Mouse (Mus musculus) intestine, embryonic 14.5 days (tissue): ENCODE data around the gene Mcm10. TPM values are rescaled to one million over a fixed set of nuclear protein-coding genes. Genes with fewer than 3 reads are reported as not detected.

Experiments
- ATAC-seq: fragments of 200-750 bp; cut with Nextera tagmentation; replicated peaks from 2 replicates; pipeline ENCODE4 v1.8.0; 2017; ENCODE audit warnings: low read depth, moderate number of reproducible peaks, moderate TSS enrichment, moderate library complexity; ENCODE audit not compliant: low FRiP score, low TSS enrichment
- DNase-seq: peaks from one replicate; pipeline ENCODE4 v3.0.0-alpha.2; 2018; ENCODE audit warnings: low spot score
- H3K27ac ChIP-seq: fragments of 300-500 bp; sonication (generic); 2 replicates; pipeline ENCODE4 v1.5.1; 2014; ENCODE audit warnings: low read depth, mild to moderate bottlenecking, control low read depth
- H3K27me3 ChIP-seq: fragments of 300-500 bp; sonication (generic); replicated peaks from 2 replicates; pipeline ENCODE4 v1.6.1; 2014; ENCODE audit warnings: low read length, control low read depth; ENCODE audit not compliant: control insufficient read depth, insufficient read depth
- H3K36me3 ChIP-seq: fragments of 300-500 bp; sonication (generic); 2 replicates; pipeline ENCODE4 v1.6.1; 2014; ENCODE audit warnings: low read length, control low read depth; ENCODE audit not compliant: control insufficient read depth, insufficient read depth
- H3K4me1 ChIP-seq: fragments of 300-500 bp; sonication (generic); replicated peaks from 2 replicates; pipeline ENCODE4 v1.6.1; 2014; ENCODE audit warnings: low read length, control low read depth, mixed read lengths; ENCODE audit not compliant: control insufficient read depth, insufficient read depth
- H3K4me2 ChIP-seq: fragments of 300-500 bp; sonication (generic); 2 replicates; pipeline ENCODE4 v1.6.1; 2014; ENCODE audit warnings: low read length
- H3K4me3 ChIP-seq: fragments of 300-500 bp; sonication (generic); 2 replicates; pipeline ENCODE4 v1.5.1; 2014; ENCODE audit warnings: low read depth, low read length, control low read depth, mixed read lengths
- H3K9ac ChIP-seq: fragments of 300-500 bp; sonication (generic); 2 replicates; pipeline ENCODE4 v1.6.1; 2014; ENCODE audit warnings: mild to moderate bottlenecking, low read length
- H3K9me3 ChIP-seq: fragments of 300-500 bp; sonication (generic); 2 replicates; pipeline ENCODE4 v1.6.1; 2016; ENCODE audit warnings: low read length, control low read depth; ENCODE audit not compliant: control insufficient read depth
- WGBS: fragments of 180-500 bp; shearing (Covaris S2); extraction: QIAGEN DNeasy Blood & Tissue Kit; methylation state at CpG from one replicate; pipeline ENCODE4 v1.1.7; 2014; 5-methylcytosine and 5-hydroxymethylcytosine counted together
- polyA plus RNA-seq: library from polyadenylated mRNA; unstranded; fragments of >200 nt; fragmentation: Nextera tagmentation; extraction: Ambion mirVana; gene quantifications from 2 replicates; pipeline ENCODE4 v1.2.1, GENCODE M21; 2014

Mcm10 gene
- polyA plus RNA-seq, 1 experiment from 2014 or later = 44.8 TPM

DNA sequence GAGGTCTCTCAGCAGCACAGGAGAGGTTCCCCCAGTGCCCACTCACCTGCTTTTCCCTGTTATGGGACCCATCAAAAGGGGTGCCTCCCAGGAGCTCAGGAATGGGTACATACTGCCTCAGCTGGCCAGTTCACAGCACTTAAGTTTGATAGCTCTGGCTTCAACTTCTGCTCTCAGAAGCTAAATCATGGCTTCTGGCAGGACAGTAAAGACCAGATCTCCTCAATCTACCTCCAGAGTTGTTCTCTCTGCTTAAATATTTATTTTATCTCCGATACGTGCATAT, 30.8 kb upstream of the Mcm10 start:
- 41% methylated on average over 2 of the region's 2 CpGs for WGBS
- no peak for DNase-seq
- H3K9ac ChIP-seq = no peak overlapping the region
- H3K27ac ChIP-seq = no peak overlapping the region
- H3K9me3 ChIP-seq = no peaks in the 10 kb centered on the region
- peaks cover 6% of the 10 kb centered on the region; the same call in 1 of the 2 replicates for H3K4me1 ChIP-seq
- no peaks in the 10 kb centered on the region for H3K36me3 ChIP-seq
- no peak overlapping the region for H3K4me2 ChIP-seq
- ATAC-seq = no peak
- no peaks in the 10 kb centered on the region for H3K27me3 ChIP-seq
- H3K4me3 ChIP-seq = no peak overlapping the region

DNA sequence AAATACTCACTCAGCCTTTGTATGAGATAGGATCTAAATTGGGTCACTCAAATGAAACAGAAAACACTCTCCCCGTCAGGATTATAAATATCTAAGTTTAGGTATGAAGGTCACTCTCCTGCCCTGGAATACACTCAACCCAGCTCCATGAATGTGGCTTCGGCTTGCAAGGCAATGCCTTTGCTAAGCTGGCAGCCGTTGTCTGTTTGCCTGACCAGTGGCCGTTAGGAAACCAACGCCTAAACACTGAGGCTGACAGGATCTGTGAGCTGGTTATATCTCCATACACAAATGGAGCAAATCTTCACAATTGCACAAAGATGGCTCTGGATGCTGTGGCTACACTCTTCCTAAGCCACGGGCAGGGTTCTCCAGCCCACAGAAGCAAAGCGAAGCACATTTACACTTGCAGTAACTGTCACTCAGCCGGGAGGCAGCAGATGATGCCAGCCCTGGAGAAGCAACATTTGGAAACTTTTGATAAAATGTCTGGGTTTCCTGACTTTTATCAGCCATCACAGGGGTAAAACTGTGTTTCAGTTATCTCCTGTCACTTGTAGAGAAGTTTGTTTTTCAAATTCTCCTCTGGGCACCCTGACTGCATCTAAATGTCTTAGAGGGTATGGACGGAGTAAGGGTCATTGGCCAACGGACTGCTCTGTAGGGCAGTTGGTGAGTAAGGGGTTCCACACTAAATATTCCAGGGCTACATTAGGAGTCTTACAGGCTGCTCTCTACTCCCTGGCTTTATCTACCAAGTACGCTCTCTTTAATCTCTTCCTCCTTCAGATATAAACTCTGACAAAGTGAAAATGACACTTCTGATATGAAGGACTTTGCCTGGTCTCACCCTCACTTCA, 30.3 kb upstream of the Mcm10 start:
- H3K4me1 ChIP-seq = peaks cover 6% of the 10 kb centered on the region; the same call in 1 of the 2 replicates
- H3K9me3 ChIP-seq = no peaks in the 10 kb centered on the region
- ATAC-seq (no peak), DNase-seq (no peak)
- no peak overlapping the region for H3K27ac ChIP-seq
- no peak overlapping the region for H3K9ac ChIP-seq
- H3K36me3 ChIP-seq = no peaks in the 10 kb centered on the region
- H3K4me3 ChIP-seq = no peak overlapping the region
- no peak overlapping the region for H3K4me2 ChIP-seq
- WGBS = 65% methylated on average over 11 of the region's 11 CpGs
- no peaks in the 10 kb centered on the region for H3K27me3 ChIP-seq

DNA sequence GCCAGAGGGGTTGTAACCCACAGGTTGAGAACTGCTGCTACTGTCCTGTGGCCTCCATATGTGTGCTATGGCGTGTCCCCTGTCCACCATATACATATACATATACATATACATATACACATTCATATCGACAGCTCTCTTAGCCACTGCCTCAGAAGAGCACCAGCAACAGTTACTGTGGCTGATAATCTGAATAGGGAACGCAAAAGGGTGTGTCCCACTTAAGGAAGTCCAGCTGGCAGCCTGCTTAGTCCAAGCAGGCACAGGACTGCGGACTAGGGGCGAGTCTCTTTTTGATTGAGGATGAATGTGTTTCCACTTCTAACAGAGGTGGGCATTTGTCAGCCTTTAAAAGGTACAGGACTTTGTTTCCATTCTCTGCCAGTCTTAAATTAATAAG, 29.3 kb upstream of the Mcm10 start:
- no peak for ATAC-seq
- DNase-seq = no peak
- H3K9ac ChIP-seq = no peak overlapping the region
- no peaks in the 10 kb centered on the region for H3K27me3 ChIP-seq
- no peak overlapping the region for H3K4me2 ChIP-seq
- H3K9me3 ChIP-seq = no peaks in the 10 kb centered on the region
- WGBS = 84% methylated on average over 5 of the region's 5 CpGs
- peaks cover 6% of the 10 kb centered on the region; the same call in 1 of the 2 replicates for H3K4me1 ChIP-seq
- H3K36me3 ChIP-seq = no peaks in the 10 kb centered on the region
- no peak overlapping the region for H3K27ac ChIP-seq
- no peak overlapping the region for H3K4me3 ChIP-seq

DNA sequence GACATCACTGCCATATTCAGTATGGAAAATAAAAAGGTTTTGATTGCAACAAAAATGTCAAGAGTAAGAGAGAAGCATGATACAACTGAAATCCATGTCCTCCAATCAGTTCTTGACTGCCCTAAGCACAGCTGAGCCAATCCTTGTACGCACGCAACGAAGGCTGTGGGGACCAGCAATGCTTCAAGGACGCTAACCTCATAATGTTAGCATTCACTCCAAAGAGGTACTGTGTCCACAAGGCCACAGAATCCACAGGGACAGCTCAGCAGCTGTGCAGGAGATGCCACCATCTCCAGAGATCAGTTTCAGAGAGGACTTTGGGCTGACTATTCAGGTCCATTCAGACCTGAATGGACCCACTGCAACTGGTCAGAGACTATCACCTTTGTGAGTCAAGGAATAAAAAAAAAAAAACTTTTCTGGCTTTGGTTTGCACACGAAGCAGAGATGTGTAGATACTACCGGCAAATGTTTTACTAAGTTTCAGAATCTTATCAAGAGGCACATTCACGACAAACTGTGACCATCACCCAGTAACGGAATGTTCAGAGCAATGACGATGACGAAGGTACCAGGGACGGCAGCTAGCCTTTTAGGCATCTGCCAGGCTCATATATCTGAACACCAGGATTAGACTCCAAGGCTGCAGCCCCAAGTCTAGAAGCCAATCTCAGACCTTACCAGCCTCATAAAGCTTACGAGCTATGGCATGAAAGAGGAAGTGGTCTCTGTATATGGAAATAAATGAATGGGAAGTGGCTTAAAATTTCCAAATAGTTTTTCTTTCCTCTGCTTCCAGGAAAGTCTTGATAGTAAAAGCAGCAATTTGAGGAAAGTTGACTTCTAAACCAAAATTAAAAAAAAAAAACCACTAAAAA, 27.9 kb upstream of the Mcm10 start:
- no peak overlapping the region for H3K4me3 ChIP-seq
- no peak for DNase-seq
- no peak overlapping the region for H3K27ac ChIP-seq
- H3K9me3 ChIP-seq = no peaks in the 10 kb centered on the region
- no peak for ATAC-seq
- H3K4me1 ChIP-seq = peaks cover 5% of the 10 kb centered on the region; the same call in 1 of the 2 replicates
- no peak overlapping the region for H3K9ac ChIP-seq
- H3K36me3 ChIP-seq = no peaks in the 10 kb centered on the region
- 79% methylated on average over 12 of the region's 12 CpGs for WGBS
- no peaks in the 10 kb centered on the region for H3K27me3 ChIP-seq
- no peak overlapping the region for H3K4me2 ChIP-seq

GRCm38 (mm10) chr2:5039350-5040170, 27.0 kb upstream of the Mcm10 start:
- H3K4me3 ChIP-seq = no peak overlapping the region
- no peaks in the 10 kb centered on the region for H3K36me3 ChIP-seq
- WGBS = 80% methylated on average over 13 of the region's 13 CpGs
- H3K27me3 ChIP-seq = no peaks in the 10 kb centered on the region
- no peak overlapping the region for H3K27ac ChIP-seq
- H3K4me2 ChIP-seq = no peak overlapping the region
- ATAC-seq = no peak
- no peaks in the 10 kb centered on the region for H3K4me1 ChIP-seq
- no peaks in the 10 kb centered on the region for H3K9me3 ChIP-seq
- no peak for DNase-seq
- no peak overlapping the region for H3K9ac ChIP-seq

DNA sequence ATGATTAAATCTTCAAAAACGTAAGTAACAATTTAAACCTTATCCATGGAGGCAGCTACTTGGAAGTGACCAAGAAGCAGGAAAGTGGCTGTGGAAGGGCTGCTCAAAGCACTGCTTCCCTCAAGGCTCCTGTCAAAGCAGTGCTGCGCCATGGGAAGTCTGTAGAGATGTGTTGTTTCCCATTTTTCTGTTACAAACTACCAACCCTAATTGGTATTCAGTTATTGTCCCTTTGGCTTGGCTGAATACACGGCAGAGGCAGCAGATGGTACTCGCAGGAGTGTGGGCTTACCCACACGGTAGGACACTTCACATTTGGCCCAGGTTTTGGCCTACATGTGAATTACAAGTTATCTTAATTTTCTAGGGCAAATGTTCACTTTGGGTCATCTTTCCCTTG, 25.7 kb upstream of the Mcm10 start:
- WGBS = 83% methylated on average over 5 of the region's 5 CpGs
- H3K4me2 ChIP-seq = no peak overlapping the region
- H3K9ac ChIP-seq = no peak overlapping the region
- no peaks in the 10 kb centered on the region for H3K36me3 ChIP-seq
- H3K9me3 ChIP-seq = no peaks in the 10 kb centered on the region
- ATAC-seq = no peak
- DNase-seq = no peak
- no peak overlapping the region for H3K27ac ChIP-seq
- H3K4me1 ChIP-seq = no peaks in the 10 kb centered on the region
- H3K4me3 ChIP-seq = no peak overlapping the region
- H3K27me3 ChIP-seq = no peaks in the 10 kb centered on the region

DNA sequence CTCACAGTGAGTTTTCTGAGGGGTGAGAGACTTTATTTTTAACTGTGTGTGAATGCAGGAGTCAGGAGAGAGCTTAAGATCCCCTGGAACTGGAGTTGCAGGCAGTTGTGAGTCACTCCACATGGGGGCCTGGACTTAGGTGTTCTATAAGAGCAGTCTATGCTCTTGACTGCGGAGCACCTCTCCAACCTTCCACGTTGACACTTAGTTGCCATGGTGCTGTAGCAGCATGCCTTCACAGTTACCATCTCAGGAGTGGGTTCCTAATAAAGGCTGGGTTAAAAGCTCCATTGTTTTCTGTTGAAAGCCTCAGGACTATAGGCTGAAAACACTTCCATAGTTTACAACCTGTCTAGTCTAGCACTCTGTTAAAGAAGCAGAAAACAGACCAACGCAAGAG, 24.8 kb upstream of the Mcm10 start:
- no peaks in the 10 kb centered on the region for H3K27me3 ChIP-seq
- H3K36me3 ChIP-seq = no peaks in the 10 kb centered on the region
- no peak overlapping the region for H3K9ac ChIP-seq
- no peak overlapping the region for H3K4me3 ChIP-seq
- H3K4me2 ChIP-seq = no peak overlapping the region
- no peak overlapping the region for H3K27ac ChIP-seq
- H3K4me1 ChIP-seq = no peaks in the 10 kb centered on the region
- no peak for DNase-seq
- ATAC-seq = no peak
- H3K9me3 ChIP-seq = no peaks in the 10 kb centered on the region
- 74% methylated on average over 3 of the region's 3 CpGs for WGBS

- DNase-seq (no peak), ATAC-seq (no peak)
- Histone ChIP-seq H3K27me3 (no peaks in the 10 kb centered on the region), H3K27ac (no peak overlapping the region), H3K36me3 (no peaks in the 10 kb centered on the region), H3K4me2 (no peak overlapping the region), H3K9ac (no peak overlapping the region), H3K4me3 (no peak overlapping the region), H3K9me3 (no peaks in the 10 kb centered on the region), H3K4me1 (no peaks in the 10 kb centered on the region)
- 86% methylated on average over 10 of the region's 10 CpGs for WGBS
Measured at GRCm38 (mm10) chr2:5036411-5037076, 24.0 kb upstream of the Mcm10 start.
